Mouse (Mus musculus): ENCODE measurements around the gene Ppp2r5a. TPM values are rescaled to one million over a fixed set of nuclear protein-coding genes. Genes with fewer than 3 reads are reported as not detected.

Gene Ppp2r5a
- polyA plus RNA-seq, 1 experiment, result 96.6 TPM

- 81% methylated on average over 3 of the region's 3 CpGs for WGBS
Observed at GRCm38 (mm10) chr1:191303736-191304135, 99.3 kb downstream of the Ppp2r5a start.

More at GRCm38 (mm10) chr1:191303736-191304135, 99.3 kb downstream of the Ppp2r5a start:
- no peaks in the 10 kb centered on the region for H3K4me1 ChIP-seq (ENCODE audit: control insufficient read depth, insufficient read depth, low read length)
- H3K4me3 ChIP-seq (replicated peaks; ENCODE audit: control insufficient read depth, low read depth, low read length), result no peak overlapping the region
- H3K27ac ChIP-seq (ENCODE audit: control insufficient read depth, insufficient read depth, low read depth, low read length, poor library complexity), result no peak overlapping the region
- TF ChIP-seq CTCF (IDR thresholded peaks at IDR 0.05; ENCODE audit: control insufficient read depth, insufficient read depth, low read length) (no peak), POLR2A (IDR thresholded peaks at IDR 0.05; ENCODE audit: borderline replicate concordance, control insufficient read depth, low read depth, low read length) (no peak)

Other genes starting within 250 kb of the Ppp2r5a start
- gene Fam71a, start 238.5 kb downstream of the Ppp2r5a start, polyA plus RNA-seq (2011; ENCODE audit: insufficient read depth, insufficient read length, low replicate concordance, missing spikeins), result not detected in 2 replicates
- 8.4 TPM in 1 of 2 replicates, not detected in the other for gene Atf3, start 185.2 kb downstream of the Ppp2r5a start, polyA plus RNA-seq (2011; ENCODE audit: insufficient read depth, insufficient read length, low replicate concordance, missing spikeins)
- gene Nenf, start 85.1 kb downstream of the Ppp2r5a start, polyA plus RNA-seq (2011; ENCODE audit: insufficient read depth, insufficient read length, low replicate concordance, missing spikeins), result 59.5 and 79.3 TPM in 2 replicates
- gene Tmem206, start 77.4 kb downstream of the Ppp2r5a start, polyA plus RNA-seq (2011; ENCODE audit: insufficient read depth, insufficient read length, low replicate concordance, missing spikeins), result 4.9 and 8.3 TPM in 2 replicates
- 23.5 and 24.8 TPM in 2 replicates for gene Dtl, start 172.3 kb upstream of the Ppp2r5a start, polyA plus RNA-seq (2011; ENCODE audit: insufficient read depth, insufficient read length, low replicate concordance, missing spikeins)
- 21.0 and 32.1 TPM in 2 replicates for gene Ints7, start 172.4 kb upstream of the Ppp2r5a start, polyA plus RNA-seq (2011; ENCODE audit: insufficient read depth, insufficient read length, low replicate concordance, missing spikeins)

All from bone marrow, adult 2 months (tissue).